Mouse (Mus musculus) forebrain, embryonic 13.5 days (tissue): ENCODE results near the gene Rbm28. TPM values are rescaled to one million over a fixed set of nuclear protein-coding genes. Genes with fewer than 3 reads are reported as not detected.

Experiments used
- ATAC-seq: fragments of 200-750 bp; cut with Nextera tagmentation; 2 replicates; pipeline ENCODE4 v1.8.0; 2017
- H3K27ac ChIP-seq: fragments of 300-500 bp; sonication (generic); 2 replicates; pipeline ENCODE4 v1.5.1; 2015; ENCODE audit warnings: inconsistent platforms, mild to moderate bottlenecking, moderate library complexity
- H3K27me3 ChIP-seq: fragments of 300-500 bp; sonication (generic); 2 replicates; pipeline ENCODE4 v1.6.1; 2015; ENCODE audit warnings: mild to moderate bottlenecking, inconsistent platforms
- H3K36me3 ChIP-seq: fragments of 300-500 bp; sonication (generic); 2 replicates; pipeline ENCODE4 v1.6.1; 2015; ENCODE audit warnings: mild to moderate bottlenecking, inconsistent platforms; ENCODE audit not compliant: poor library complexity, severe bottlenecking
- H3K4me1 ChIP-seq: fragments of 300-500 bp; sonication (generic); 2 replicates; pipeline ENCODE4 v1.6.1; 2015; ENCODE audit warnings: inconsistent platforms
- H3K4me2 ChIP-seq: fragments of 300-500 bp; sonication (generic); 2 replicates; pipeline ENCODE4 v1.6.1; 2015; ENCODE audit warnings: inconsistent platforms, mild to moderate bottlenecking, moderate library complexity
- H3K4me3 ChIP-seq: fragments of 300-500 bp; sonication (generic); 2 replicates; pipeline ENCODE4 v1.5.1; 2015; ENCODE audit warnings: mild to moderate bottlenecking, inconsistent platforms
- H3K9ac ChIP-seq: fragments of 300-500 bp; sonication (generic); 2 replicates; pipeline ENCODE4 v1.6.1; 2015; ENCODE audit warnings: mild to moderate bottlenecking, inconsistent platforms
- H3K9me3 ChIP-seq: fragments of 300-500 bp; sonication (generic); replicated peaks from 2 replicates; pipeline ENCODE4 v1.6.1; 2016; ENCODE audit warnings: inconsistent platforms
- WGBS: fragments of 180-500 bp; shearing (Covaris S2); methylation state at CpG from one replicate; pipeline ENCODE4 v1.1.7; 2015; 5-methylcytosine and 5-hydroxymethylcytosine counted together
- polyA plus RNA-seq: library from polyadenylated mRNA; unstranded; fragments of >200 nt; fragmentation: Nextera tagmentation; extraction: Ambion mirVana; gene quantifications from 2 replicates; pipeline ENCODE4 v1.2.1, GENCODE M21; 2015

Rbm28 gene
- polyA plus RNA-seq, 1 experiment from 2014 or later: 46.9 TPM

GRCm38 (mm10) chr6:29203861-29204585, 39.2 kb upstream of the Rbm28 start:
- H3K9ac ChIP-seq: no peak overlapping the region
- H3K9me3 ChIP-seq: no peaks in the 10 kb centered on the region
- no peak overlapping the region for H3K4me2 ChIP-seq
- no peak overlapping the region for H3K27ac ChIP-seq
- ATAC-seq: no peak
- peaks cover 2% of the 10 kb centered on the region; the same call in 1 of the 2 replicates for H3K4me1 ChIP-seq
- H3K36me3 ChIP-seq: peaks cover 46% of the 10 kb centered on the region
- WGBS: 85% methylated on average over 6 of the region's 6 CpGs
- no peak overlapping the region for H3K4me3 ChIP-seq
- no peaks in the 10 kb centered on the region for H3K27me3 ChIP-seq

DNA sequence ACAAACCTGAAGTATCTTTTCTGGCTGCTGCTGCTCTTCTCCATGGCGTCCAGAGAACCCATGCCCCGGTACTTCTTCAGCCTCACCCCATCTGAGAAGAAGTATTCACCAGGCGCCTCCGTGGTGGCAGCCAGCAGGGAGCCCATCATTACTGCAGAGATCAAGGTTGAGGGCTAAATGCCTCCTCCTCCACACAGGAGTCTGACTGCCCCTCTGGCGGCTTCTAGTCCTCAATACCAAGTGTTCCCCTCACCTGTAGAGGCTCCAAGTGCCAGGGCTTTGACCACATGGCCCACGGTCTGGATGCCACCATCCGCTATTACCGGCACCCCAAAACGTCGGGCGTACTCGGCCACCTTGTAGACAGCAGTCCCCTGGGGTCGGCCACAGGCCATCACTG, 38.3 kb upstream of the Rbm28 start:
- no peak overlapping the region for H3K27ac ChIP-seq
- no peak overlapping the region for H3K9ac ChIP-seq
- no peak for ATAC-seq
- no peak overlapping the region for H3K4me3 ChIP-seq
- H3K27me3 ChIP-seq: 0 out of 2 replicates have a peak, but pooled peaks cover 2% of the 10 kb centered on the region
- H3K4me2 ChIP-seq: no peak overlapping the region
- H3K9me3 ChIP-seq: no peaks in the 10 kb centered on the region
- 91% methylated on average over 13 of the region's 13 CpGs for WGBS
- peaks cover 10% of the 10 kb centered on the region for H3K4me1 ChIP-seq
- H3K36me3 ChIP-seq: peaks cover 46% of the 10 kb centered on the region

- 88% methylated on average over 8 of the region's 8 CpGs for WGBS
- peaks cover 10% of the 10 kb centered on the region; the same call in 1 of the 2 replicates for H3K27me3 ChIP-seq
- no peak for ATAC-seq
Measured at GRCm38 (mm10) chr6:29201988-29202387, 37.2 kb upstream of the Rbm28 start.

DNA sequence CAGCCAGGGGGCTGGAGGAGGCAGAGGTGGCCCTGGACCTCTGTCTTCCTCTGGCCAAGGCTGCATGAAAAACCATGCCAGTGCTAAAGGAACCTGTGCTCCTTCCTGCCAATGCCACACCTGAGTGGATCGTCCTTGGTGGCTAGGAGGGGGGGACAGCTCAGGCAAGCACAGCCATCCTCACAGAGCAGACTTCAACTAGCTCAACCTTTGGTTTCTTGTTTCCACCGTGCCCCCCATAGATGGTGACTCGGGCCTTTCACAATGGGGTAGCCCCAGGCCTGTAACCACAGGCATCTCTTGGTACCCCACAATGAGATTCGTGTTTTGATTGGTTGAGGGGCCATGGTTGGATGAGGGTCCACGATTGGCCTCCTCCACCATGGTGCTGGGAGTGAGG, 36.5 kb upstream of the Rbm28 start:
- Histone ChIP-seq H3K9me3 (no peaks in the 10 kb centered on the region), H3K4me2 (no peak overlapping the region), H3K36me3 (peaks cover 39% of the 10 kb centered on the region), H3K27ac (no peak overlapping the region), H3K27me3 (peaks cover 13% of the 10 kb centered on the region; the same call in 1 of the 2 replicates), H3K9ac (no peak overlapping the region), H3K4me3 (no peak overlapping the region), H3K4me1 (peaks cover 12% of the 10 kb centered on the region)
- no peak for ATAC-seq
- 88% methylated on average over 5 of the region's 5 CpGs for WGBS

More at GRCm38 (mm10) chr6:29201988-29202387, 37.2 kb upstream of the Rbm28 start:
- Histone ChIP-seq H3K4me2 (no peak overlapping the region), H3K4me3 (no peak overlapping the region), H3K27ac (no peak overlapping the region), H3K36me3 (peaks cover 45% of the 10 kb centered on the region), H3K9me3 (no peaks in the 10 kb centered on the region), H3K9ac (no peak overlapping the region), H3K4me1 (peaks cover 12% of the 10 kb centered on the region)

DNA sequence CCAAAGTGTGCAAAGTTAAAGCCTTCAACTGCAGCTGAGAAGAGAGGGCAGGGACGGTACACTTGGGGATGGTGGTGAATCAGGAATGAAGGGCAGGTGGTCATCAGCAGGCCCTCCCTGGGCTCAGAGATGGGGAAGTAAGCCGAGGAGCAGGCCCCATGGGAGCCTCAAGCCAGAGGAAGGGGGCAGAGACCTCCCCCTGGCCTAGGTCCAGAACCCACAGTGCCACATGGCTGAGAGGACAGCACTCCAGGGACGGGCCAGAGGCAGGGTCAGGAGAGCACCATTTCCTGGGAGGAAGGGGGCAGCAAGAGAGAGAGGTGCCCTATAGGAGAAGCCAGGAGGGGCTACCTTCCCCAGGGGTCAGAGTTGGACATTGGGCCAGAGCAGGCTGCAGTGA, 35.7 kb upstream of the Rbm28 start:
- Histone ChIP-seq H3K36me3 (peaks cover 33% of the 10 kb centered on the region), H3K9me3 (no peaks in the 10 kb centered on the region), H3K9ac (no peak overlapping the region), H3K27ac (no peak overlapping the region), H3K27me3 (peaks cover 19% of the 10 kb centered on the region; the same call in 1 of the 2 replicates), H3K4me2 (no peak overlapping the region), H3K4me1 (peaks cover 12% of the 10 kb centered on the region), H3K4me3 (no peak overlapping the region)
- ATAC-seq: no peak
- 71% methylated on average over 3 of the region's 3 CpGs for WGBS

DNA sequence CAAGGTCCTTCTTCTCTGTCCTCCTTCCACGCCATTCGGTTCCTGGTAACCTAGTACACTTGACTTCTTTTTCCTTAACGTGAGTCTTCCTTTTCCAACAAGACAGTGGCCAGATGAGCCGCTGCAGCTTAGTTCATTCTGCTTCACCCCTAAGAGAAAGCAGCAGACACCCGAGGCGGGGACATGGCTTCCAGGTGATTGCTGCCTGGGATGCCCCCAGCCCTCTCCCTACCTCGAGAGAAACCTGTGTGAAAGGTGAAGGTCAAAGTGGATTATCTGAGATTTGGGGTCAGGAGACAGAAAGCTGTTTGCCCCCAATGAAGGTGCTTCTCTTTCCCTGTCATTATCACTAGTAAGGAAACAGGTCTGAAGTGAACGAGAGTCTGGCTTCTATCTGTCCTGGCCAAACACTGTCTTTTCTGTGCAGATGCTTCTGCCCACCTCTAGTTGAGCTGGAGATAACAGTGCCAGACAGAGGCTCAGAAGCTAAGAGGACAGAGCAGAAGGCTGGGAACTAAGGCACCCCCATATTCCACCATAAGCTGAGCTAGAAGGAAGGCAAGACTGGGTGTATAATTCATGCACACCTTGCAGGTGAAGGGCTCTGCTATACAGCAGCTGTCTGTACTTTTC, 34.5 kb upstream of the Rbm28 start:
- Histone ChIP-seq H3K36me3 (peaks cover 29% of the 10 kb centered on the region), H3K4me3 (0 out of 2 replicates have a peak overlapping the region, but pooled peaks have one; percentile 32), H3K9ac (no peak overlapping the region), H3K9me3 (no peaks in the 10 kb centered on the region), H3K4me2 (peak overlapping the region; percentile 58), H3K27ac (no peak overlapping the region), H3K4me1 (peaks cover 12% of the 10 kb centered on the region), H3K27me3 (peaks cover 19% of the 10 kb centered on the region; the same call in 1 of the 2 replicates)
- 43% methylated on average over 8 of the region's 8 CpGs for WGBS
- ATAC-seq: no peak

GRCm38 (mm10) chr6:29198309-29199222, 33.8 kb upstream of the Rbm28 start:
- no peak overlapping the region for H3K27ac ChIP-seq
- H3K4me1 ChIP-seq: peaks cover 12% of the 10 kb centered on the region
- peaks cover 21% of the 10 kb centered on the region for H3K36me3 ChIP-seq
- peak; percentile 89 for ATAC-seq
- peak overlapping the region; percentile 58 for H3K4me2 ChIP-seq
- H3K9me3 ChIP-seq: no peaks in the 10 kb centered on the region
- 12% methylated on average over 25 of the region's 25 CpGs for WGBS
- peak overlapping the region; percentile 32 for H3K4me3 ChIP-seq
- H3K27me3 ChIP-seq: peaks cover 19% of the 10 kb centered on the region; the same call in 1 of the 2 replicates
- peak overlapping the region; percentile 60 for H3K9ac ChIP-seq

- Histone ChIP-seq H3K9ac (no peak overlapping the region), H3K9me3 (no peaks in the 10 kb centered on the region), H3K27ac (no peak overlapping the region), H3K27me3 (peaks cover 19% of the 10 kb centered on the region; the same call in 1 of the 2 replicates), H3K36me3 (peaks cover 4% of the 10 kb centered on the region; the same call in 1 of the 2 replicates), H3K4me1 (peaks cover 12% of the 10 kb centered on the region), H3K4me3 (no peak overlapping the region), H3K4me2 (no peak overlapping the region)
- 76% methylated on average over 5 of the region's 5 CpGs for WGBS
- no peak for ATAC-seq
Measured at GRCm38 (mm10) chr6:29195846-29196698, 31.3 kb upstream of the Rbm28 start.

- 82% methylated on average over 5 of the region's 5 CpGs for WGBS
- ATAC-seq: no peak
- Histone ChIP-seq H3K9me3 (no peaks in the 10 kb centered on the region), H3K4me1 (peaks cover 12% of the 10 kb centered on the region), H3K9ac (no peak overlapping the region), H3K4me3 (no peak overlapping the region), H3K27ac (no peak overlapping the region), H3K27me3 (peaks cover 19% of the 10 kb centered on the region; the same call in 1 of the 2 replicates), H3K36me3 (no peaks in the 10 kb centered on the region), H3K4me2 (no peak overlapping the region)
Measured at GRCm38 (mm10) chr6:29195146-29195545, 30.3 kb upstream of the Rbm28 start.

GRCm38 (mm10) chr6:29193961-29194750, 29.4 kb upstream of the Rbm28 start:
- ATAC-seq: no peak
- Histone ChIP-seq H3K4me3 (no peak overlapping the region), H3K9ac (no peak overlapping the region), H3K27ac (no peak overlapping the region), H3K4me2 (no peak overlapping the region), H3K27me3 (peaks cover 20% of the 10 kb centered on the region; the same call in 1 of the 2 replicates), H3K9me3 (no peaks in the 10 kb centered on the region), H3K36me3 (no peaks in the 10 kb centered on the region), H3K4me1 (peaks cover 11% of the 10 kb centered on the region)
- WGBS: 83% methylated on average over 15 of the region's 15 CpGs
